Mouse (Mus musculus): ENCODE measurements at regions not wholly inside any gene's neighbourhood (a gene's known extent, or its start where the extent isn't known, plus 50 kb on each side); places are given as distances from the start of the nearest gene placed in this dataset.
"Not testable (repeated sequence)": the region's sequence is repeated elsewhere in the genome, so short reads cannot be mapped to it uniquely, and the experiment has no call there.

DNA sequence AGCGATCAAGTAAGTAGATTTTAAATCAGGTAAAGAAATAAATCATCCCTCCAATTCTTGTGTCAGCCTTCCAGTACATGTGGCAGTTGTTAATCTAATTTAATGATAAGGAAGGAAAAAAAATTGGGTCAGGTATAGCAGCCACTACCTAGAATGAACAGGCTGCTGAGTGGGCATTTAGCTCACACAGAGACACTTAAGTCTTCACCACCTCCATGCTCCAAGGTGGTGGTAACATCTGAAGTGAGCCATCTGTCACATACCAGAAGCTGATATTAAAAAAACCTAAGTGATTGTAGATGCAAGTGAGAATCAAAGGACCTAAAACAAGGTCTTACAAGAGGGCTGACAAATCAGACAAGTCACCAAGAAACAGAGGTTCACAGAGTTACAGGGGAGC, 549.6 kb upstream of the Chordc1 start:
- no peaks in the 10 kb centered on the region for H3K4me1 ChIP-seq (ENCODE audit: control insufficient read depth, insufficient read depth, low read length)
- no peak overlapping the region for H3K27ac ChIP-seq (ENCODE audit: low read depth, low read length)
- no peak overlapping the region for H3K9ac ChIP-seq (replicated peaks; ENCODE audit: low read depth, low read length)
- no peak overlapping the region for H3K4me2 ChIP-seq (ENCODE audit: low read depth, low read length)
- no peaks in the 10 kb centered on the region for H3K27me3 ChIP-seq (ENCODE audit: control insufficient read depth, insufficient read depth, low read length)
- ATAC-seq (ENCODE audit: low read depth) = no peak
- H3K9me3 ChIP-seq (ENCODE audit: control insufficient read depth, low read length) = no peaks in the 10 kb centered on the region
- H3K36me3 ChIP-seq (ENCODE audit: control insufficient read depth, insufficient read depth, low read length) = no peaks in the 10 kb centered on the region
- H3K4me3 ChIP-seq (ENCODE audit: low read depth, low read length) = no peak overlapping the region
- WGBS = 84% methylated on average over 1 of the region's 1 CpGs

GRCm38 (mm10) chr9:17745238-17745637, 546.7 kb upstream of the Chordc1 start:
- ATAC-seq (ENCODE audit: low read depth) = 0 out of 2 replicates have a peak, but pooled peaks have one; percentile 41
- H3K36me3 ChIP-seq (ENCODE audit: control insufficient read depth, insufficient read depth, low read length) = no peaks in the 10 kb centered on the region
- no peaks in the 10 kb centered on the region for H3K9me3 ChIP-seq (ENCODE audit: control insufficient read depth, low read length)
- no peak overlapping the region for H3K9ac ChIP-seq (replicated peaks; ENCODE audit: low read depth, low read length)
- H3K4me1 ChIP-seq (ENCODE audit: control insufficient read depth, insufficient read depth, low read length) = no peaks in the 10 kb centered on the region
- no peak overlapping the region for H3K27ac ChIP-seq (ENCODE audit: low read depth, low read length)
- H3K4me2 ChIP-seq (ENCODE audit: low read depth, low read length) = no peak overlapping the region
- H3K27me3 ChIP-seq (ENCODE audit: control insufficient read depth, insufficient read depth, low read length) = no peaks in the 10 kb centered on the region
- H3K4me3 ChIP-seq (ENCODE audit: low read depth, low read length) = no peak overlapping the region

GRCm38 (mm10) chr9:17745684-17746083, 546.2 kb upstream of the Chordc1 start:
- Histone ChIP-seq H3K36me3 (ENCODE audit: control insufficient read depth, insufficient read depth, low read length) (no peaks in the 10 kb centered on the region), H3K27me3 (ENCODE audit: control insufficient read depth, insufficient read depth, low read length) (no peaks in the 10 kb centered on the region), H3K27ac (ENCODE audit: low read depth, low read length) (no peak overlapping the region), H3K9me3 (ENCODE audit: control insufficient read depth, low read length) (no peaks in the 10 kb centered on the region), H3K9ac (replicated peaks; ENCODE audit: low read depth, low read length) (no peak overlapping the region), H3K4me3 (ENCODE audit: low read depth, low read length) (no peak overlapping the region), H3K4me1 (ENCODE audit: control insufficient read depth, insufficient read depth, low read length) (no peaks in the 10 kb centered on the region), H3K4me2 (ENCODE audit: low read depth, low read length) (no peak overlapping the region)
- ATAC-seq (ENCODE audit: low read depth) = peak; percentile 88; the same call in 1 of the 2 replicates

GRCm38 (mm10) chr9:17791835-17792234, 500.1 kb upstream of the Chordc1 start:
- WGBS = 24% methylated on average over 2 of the region's 2 CpGs
- not testable (repeated sequence) for H3K4me3 ChIP-seq (ENCODE audit: low read depth, low read length); H3K27me3 ChIP-seq (ENCODE audit: control insufficient read depth, insufficient read depth, low read length); H3K27ac ChIP-seq (ENCODE audit: low read depth, low read length); H3K36me3 ChIP-seq (ENCODE audit: control insufficient read depth, insufficient read depth, low read length); H3K4me1 ChIP-seq (ENCODE audit: control insufficient read depth, insufficient read depth, low read length); ATAC-seq (ENCODE audit: low read depth); H3K9ac ChIP-seq (replicated peaks; ENCODE audit: low read depth, low read length); H3K9me3 ChIP-seq (ENCODE audit: control insufficient read depth, low read length); H3K4me2 ChIP-seq (ENCODE audit: low read depth, low read length)

DNA sequence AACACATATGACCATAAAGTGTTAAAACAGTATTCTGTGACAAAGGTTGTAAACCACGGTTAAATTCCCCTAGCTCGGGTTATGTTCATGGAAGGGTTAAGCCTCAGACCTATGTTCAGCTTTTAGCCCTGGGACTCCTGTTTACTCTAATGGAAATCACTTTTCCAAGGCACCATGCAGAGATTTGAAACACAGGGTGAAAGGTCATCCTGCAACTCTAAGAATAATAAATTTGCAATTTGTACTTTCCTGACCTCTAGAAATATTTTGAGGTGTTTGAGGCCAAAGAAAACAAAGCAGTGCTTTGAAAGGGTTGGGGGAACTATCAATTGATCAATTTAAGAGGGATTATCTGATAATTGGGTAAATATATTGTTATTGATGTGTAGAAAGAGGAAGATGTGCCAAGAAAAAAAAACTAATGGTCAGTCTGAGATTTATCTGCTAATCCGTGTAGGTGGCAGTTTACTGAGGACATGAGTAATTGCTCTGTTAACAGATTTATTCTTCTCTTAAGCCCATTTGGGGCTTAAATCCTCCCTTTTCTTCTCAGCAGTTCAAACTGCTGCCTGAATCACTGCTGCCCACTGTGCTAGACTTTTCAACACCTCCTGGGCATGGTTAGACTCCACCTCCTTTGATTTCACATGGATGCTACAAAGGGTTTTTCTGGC, 475.1 kb upstream of the Chordc1 start:
- 21% methylated on average over 3 of the region's 3 CpGs for WGBS
- ATAC-seq (ENCODE audit: low read depth) = no peak
- no peak overlapping the region for H3K9ac ChIP-seq (replicated peaks; ENCODE audit: low read depth, low read length)
- no peak overlapping the region for H3K4me2 ChIP-seq (ENCODE audit: low read depth, low read length)
- H3K4me1 ChIP-seq (ENCODE audit: control insufficient read depth, insufficient read depth, low read length) = no peaks in the 10 kb centered on the region
- H3K4me3 ChIP-seq (ENCODE audit: low read depth, low read length) = no peak overlapping the region
- H3K27ac ChIP-seq (ENCODE audit: low read depth, low read length) = no peak overlapping the region
- H3K9me3 ChIP-seq (ENCODE audit: control insufficient read depth, low read length) = no peaks in the 10 kb centered on the region
- H3K27me3 ChIP-seq (ENCODE audit: control insufficient read depth, insufficient read depth, low read length) = no peaks in the 10 kb centered on the region
- H3K36me3 ChIP-seq (ENCODE audit: control insufficient read depth, insufficient read depth, low read length) = no peaks in the 10 kb centered on the region

GRCm38 (mm10) chr9:17817404-17817736, 474.6 kb upstream of the Chordc1 start:
- Histone ChIP-seq H3K4me3 (ENCODE audit: low read depth, low read length) (no peak overlapping the region), H3K9me3 (ENCODE audit: control insufficient read depth, low read length) (no peaks in the 10 kb centered on the region), H3K27ac (ENCODE audit: low read depth, low read length) (no peak overlapping the region), H3K36me3 (ENCODE audit: control insufficient read depth, insufficient read depth, low read length) (no peaks in the 10 kb centered on the region), H3K9ac (replicated peaks; ENCODE audit: low read depth, low read length) (no peak overlapping the region), H3K4me1 (ENCODE audit: control insufficient read depth, insufficient read depth, low read length) (no peaks in the 10 kb centered on the region), H3K27me3 (ENCODE audit: control insufficient read depth, insufficient read depth, low read length) (no peaks in the 10 kb centered on the region), H3K4me2 (ENCODE audit: low read depth, low read length) (no peak overlapping the region)
- 52% methylated on average over 1 of the region's 1 CpGs for WGBS
- no peak for ATAC-seq (ENCODE audit: low read depth)

- WGBS = 88% methylated on average over 2 of the region's 2 CpGs
- H3K27ac ChIP-seq (ENCODE audit: low read depth, low read length) = no peak overlapping the region
- no peaks in the 10 kb centered on the region for H3K36me3 ChIP-seq (ENCODE audit: control insufficient read depth, insufficient read depth, low read length)
- no peak overlapping the region for H3K9ac ChIP-seq (replicated peaks; ENCODE audit: low read depth, low read length)
- H3K4me1 ChIP-seq (ENCODE audit: control insufficient read depth, insufficient read depth, low read length) = no peaks in the 10 kb centered on the region
- no peaks in the 10 kb centered on the region for H3K27me3 ChIP-seq (ENCODE audit: control insufficient read depth, insufficient read depth, low read length)
- no peak overlapping the region for H3K4me3 ChIP-seq (ENCODE audit: low read depth, low read length)
- no peak overlapping the region for H3K4me2 ChIP-seq (ENCODE audit: low read depth, low read length)
- ATAC-seq (ENCODE audit: low read depth) = no peak
- no peaks in the 10 kb centered on the region for H3K9me3 ChIP-seq (ENCODE audit: control insufficient read depth, low read length)
Measured at GRCm38 (mm10) chr9:17865528-17865927, 426.4 kb upstream of the Chordc1 start.

GRCm38 (mm10) chr9:17874795-17875194, 417.1 kb upstream of the Chordc1 start:
- Histone ChIP-seq H3K4me1 (ENCODE audit: control insufficient read depth, insufficient read depth, low read length) (no peaks in the 10 kb centered on the region), H3K4me2 (ENCODE audit: low read depth, low read length) (no peak overlapping the region), H3K9me3 (ENCODE audit: control insufficient read depth, low read length) (no peaks in the 10 kb centered on the region), H3K27me3 (ENCODE audit: control insufficient read depth, insufficient read depth, low read length) (no peaks in the 10 kb centered on the region), H3K27ac (ENCODE audit: low read depth, low read length) (no peak overlapping the region), H3K9ac (replicated peaks; ENCODE audit: low read depth, low read length) (no peak overlapping the region), H3K4me3 (ENCODE audit: low read depth, low read length) (no peak overlapping the region), H3K36me3 (ENCODE audit: control insufficient read depth, insufficient read depth, low read length) (no peaks in the 10 kb centered on the region)
- ATAC-seq (ENCODE audit: low read depth) = no peak
- 29% methylated on average over 2 of the region's 2 CpGs for WGBS
